In genomic region chr14:34303265-34303680, GRCm38 (mm10) we compare ENCODE assay signal across 18 mouse cellular contexts. TPM values are rescaled to one million over a fixed set of nuclear protein-coding genes. Genes with fewer than 3 reads are reported as not detected.
DNase-seq lines count a peak whose midpoint lies in the region; ATAC-seq and TF ChIP-seq lines count a peak whose summit lies in the region.
"Had no signal": no experiment of that assay in that cellular context is flagged by ENCODE, and none has a peak within 500 bp of the region (broad histone marks: within the 10 kb centered on the region; RNA-seq: fewer than 3 reads in every experiment).

No protein-coding gene starts in this region.

- no peaks in the 10 kb centered on the region for H3K9me3 ChIP-seq in heart, embryonic 11.5 days (replicated peaks; ENCODE audit: control insufficient read depth, low read length)
- no peaks in the 10 kb centered on the region for H3K9me3 ChIP-seq in lung, postnatal 0 days (ENCODE audit: low read length)
- no peaks in the 10 kb centered on the region for H3K9me3 ChIP-seq in midbrain, embryonic 11.5 days (ENCODE audit: control insufficient read depth, low read length)
- H3K9me3 ChIP-seq: heart, embryonic 13.5 days; hindbrain, embryonic 13.5 days; liver, embryonic 15.5 days had no signal

- peak overlapping the region; percentile 6; the same call in 1 of the 2 replicates for H3K27ac ChIP-seq in heart, adult 2 months
- H3K27ac ChIP-seq in heart, embryonic 11.5 days (ENCODE audit: low read depth, low read length): no peak overlapping the region
- H3K27ac ChIP-seq in lung, postnatal 0 days (ENCODE audit: low read length): 0 out of 2 replicates have a peak overlapping the region, but pooled peaks have one; percentile 14
- no peak overlapping the region for H3K27ac ChIP-seq in midbrain, embryonic 11.5 days (ENCODE audit: low read depth, low read length)
- H3K27ac ChIP-seq: heart, embryonic 13.5 days; hindbrain, embryonic 13.5 days; layer of hippocampus, adult 2 months; liver, embryonic 15.5 days had no signal

- peaks cover 4% of the 10 kb centered on the region for H3K4me1 ChIP-seq in heart, adult 2 months (ENCODE audit: control insufficient read depth, insufficient read depth, low read length)
- H3K4me1 ChIP-seq in heart, embryonic 11.5 days (ENCODE audit: control insufficient read depth, insufficient read depth, low read length): no peaks in the 10 kb centered on the region
- 0 out of 2 replicates have a peak, but pooled peaks cover 3% of the 10 kb centered on the region for H3K4me1 ChIP-seq in lung, postnatal 0 days (ENCODE audit: insufficient read depth, low read depth, low read length)
- peaks cover 8% of the 10 kb centered on the region for H3K4me1 ChIP-seq in lung, adult 2 months (ENCODE audit: control insufficient read depth, insufficient read depth, low read length)
- no peaks in the 10 kb centered on the region for H3K4me1 ChIP-seq in midbrain, embryonic 11.5 days (ENCODE audit: control insufficient read depth, insufficient read depth, low read length)
- H3K4me1 ChIP-seq: hindbrain, embryonic 13.5 days had no signal

- WGBS in heart, adult 2 months: 29% methylated on average over 5 of the region's 5 CpGs
- 31% methylated on average over 5 of the region's 5 CpGs for WGBS in heart, embryonic 11.5 days (ENCODE audit: insufficient replicate concordance)
- 37% methylated on average over 5 of the region's 5 CpGs for WGBS in lung, postnatal 0 days
- 23% methylated on average over 5 of the region's 5 CpGs for WGBS in lung, adult 2 months
- 46% methylated on average over 5 of the region's 5 CpGs for whole genome bisulfite sequencing in midbrain, embryonic 11.5 days

- intact Hi-C loops in heart, adult 2 months (cut with DNase I): no loop called here

- no peak for TF ChIP-seq EP300 in heart, adult 2 months (IDR thresholded peaks at IDR 0.05; ENCODE audit: insufficient read depth, low read depth, low read length)
- no peak for TF ChIP-seq EP300 in lung, postnatal 0 days (IDR thresholded peaks at IDR 0.05)

- H3K36me3 ChIP-seq in heart, adult 2 months (ENCODE audit: control insufficient read depth, insufficient read depth, low read length): no peaks in the 10 kb centered on the region
- no peaks in the 10 kb centered on the region for H3K36me3 ChIP-seq in heart, embryonic 11.5 days (ENCODE audit: control insufficient read depth, insufficient read depth, low read length)
- H3K36me3 ChIP-seq in lung, postnatal 0 days (ENCODE audit: insufficient read depth, low read length): no peaks in the 10 kb centered on the region
- H3K36me3 ChIP-seq in midbrain, embryonic 11.5 days (ENCODE audit: control insufficient read depth, insufficient read depth, low read length): no peaks in the 10 kb centered on the region
- H3K36me3 ChIP-seq: hindbrain, embryonic 13.5 days; liver, embryonic 15.5 days had no signal

- DNase-seq in heart, adult 2 months: peak in 1 of 2 experiments; percentile 23
- peak; percentile 14 for DNase-seq in lung, postnatal 0 days (ENCODE audit: low spot score)
- DNase-seq in lung, adult 2 months: no peak
- DNase-seq in kidney, postnatal 14 days: peak; percentile 57
- no peak for DNase-seq in midbrain, embryonic 11.5 days (ENCODE audit: low spot score, missing footprints)
- no peak for DNase-seq in thymus, postnatal 10 days (ENCODE audit: low spot score in 2 of 2)
- no peak for DNase-seq in frontal cortex, postnatal 10 days (ENCODE audit: low spot score in 2 of 2)
- DNase-seq: B cell, adult 2 months; cerebellum, adult 11-12 months; midbrain, embryonic 14.5 days; right cerebral cortex, postnatal 4 days had no signal

- TF ChIP-seq POLR2A in heart, adult 2 months (IDR thresholded peaks at IDR 0.05; ENCODE audit: insufficient read depth, low read depth, low read length): no peak
- no peak for TF ChIP-seq POLR2A in lung, adult 2 months (IDR thresholded peaks at IDR 0.05; ENCODE audit: borderline replicate concordance, extremely low read depth, low read depth, low read length)

- H3K4me2 ChIP-seq in heart, embryonic 11.5 days: no peak overlapping the region
- no peak overlapping the region for H3K4me2 ChIP-seq in lung, postnatal 0 days (replicated peaks; ENCODE audit: low read depth, low read length)
- no peak overlapping the region for H3K4me2 ChIP-seq in midbrain, embryonic 11.5 days
- H3K4me2 ChIP-seq: heart, embryonic 13.5 days; hindbrain, embryonic 13.5 days; liver, embryonic 15.5 days had no signal

- no peak for ATAC-seq in heart, embryonic 11.5 days (replicated peaks; ENCODE audit: insufficient number of reproducible peaks, low FRiP score, low TSS enrichment)
- ATAC-seq in lung, postnatal 0 days: 0 out of 2 replicates have a peak, but pooled peaks have one; percentile 23
- ATAC-seq in midbrain, embryonic 11.5 days (ENCODE audit: low FRiP score): no peak

- H3K9ac ChIP-seq in heart, adult 2 months (ENCODE audit: low read depth, low read length): no peak overlapping the region
- no peak overlapping the region for H3K9ac ChIP-seq in heart, embryonic 11.5 days (ENCODE audit: low read depth, low read length)
- H3K9ac ChIP-seq in lung, postnatal 0 days (replicated peaks; ENCODE audit: low read depth): no peak overlapping the region
- no peak overlapping the region for H3K9ac ChIP-seq in midbrain, embryonic 11.5 days (ENCODE audit: low read length)
- H3K9ac ChIP-seq: heart, embryonic 13.5 days; hindbrain, embryonic 13.5 days; liver, embryonic 15.5 days had no signal

- no peak for TF ChIP-seq CTCF in heart, adult 2 months (IDR thresholded peaks at IDR 0.05)
- TF ChIP-seq CTCF in lung, postnatal 0 days (IDR thresholded peaks at IDR 0.05): no peak
- no peak for TF ChIP-seq CTCF in lung, adult 2 months (IDR thresholded peaks at IDR 0.05; ENCODE audit: insufficient read depth, low read length)

- H3K4me3 ChIP-seq in heart, adult 2 months: no peak overlapping the region
- no peak overlapping the region for H3K4me3 ChIP-seq in heart, embryonic 11.5 days (ENCODE audit: low read depth, low read length)
- H3K4me3 ChIP-seq in lung, postnatal 0 days (ENCODE audit: low read depth, low read length): no peak overlapping the region
- H3K4me3 ChIP-seq in lung, adult 2 months (replicated peaks; ENCODE audit: extremely low read depth, low read depth, low read length): no peak overlapping the region
- H3K4me3 ChIP-seq in midbrain, embryonic 11.5 days (ENCODE audit: low read depth, low read length): no peak overlapping the region
- H3K4me3 ChIP-seq: heart, embryonic 13.5 days; hindbrain, embryonic 13.5 days; layer of hippocampus, adult 2 months; liver, embryonic 15.5 days had no signal

- no peaks in the 10 kb centered on the region for H3K27me3 ChIP-seq in heart, adult 2 months (ENCODE audit: control insufficient read depth, insufficient read depth, low read length)
- H3K27me3 ChIP-seq in heart, embryonic 11.5 days (ENCODE audit: control insufficient read depth, insufficient read depth, low read length): no peaks in the 10 kb centered on the region
- H3K27me3 ChIP-seq in lung, postnatal 0 days (replicated peaks; ENCODE audit: insufficient read depth, low read length): no peaks in the 10 kb centered on the region
- no peaks in the 10 kb centered on the region for H3K27me3 ChIP-seq in midbrain, embryonic 11.5 days (ENCODE audit: control insufficient read depth, insufficient read depth, low read length)
- H3K27me3 ChIP-seq: heart, embryonic 13.5 days; hindbrain, embryonic 13.5 days; liver, embryonic 15.5 days had no signal

- no peaks in the 10 kb centered on the region for H3K79me2 ChIP-seq in heart, adult 2 months (replicated peaks; ENCODE audit: control insufficient read depth, insufficient read depth, low read length)

RNA-seq across cellular contexts. Expression of gene Shld2, which starts 7.0 kb away (rescaled TPM):
- total RNA-seq in heart, adult 2 months (2021): 1 to 10 TPM; 7.8 to 9.9 TPM
- polyA plus RNA-seq in heart, adult 2 months (2012; rRNA removed): 2.4 and 3.5 TPM in 2 replicates
- polyA plus RNA-seq in heart, embryonic 11.5 days (2014; fragmentation: Nextera tagmentation; extraction: Ambion mirVana): 6.2 and 6.9 TPM in 2 replicates
- polyA plus RNA-seq in lung, postnatal 0 days (2015; fragmentation: Nextera tagmentation; extraction: Ambion mirVana): 7.5 and 9.7 TPM in 2 replicates
- 2.4 and 2.7 TPM in 2 replicates for polyA plus RNA-seq in lung, adult 2 months (2012; rRNA removed)
- 6.2 and 8.0 TPM in 2 replicates for polyA plus RNA-seq in midbrain, embryonic 11.5 days (2014; fragmentation: Nextera tagmentation; extraction: Ambion mirVana)

RNA-seq across cellular contexts. Expression of gene Glud1, which starts 7.3 kb away (rescaled TPM):
- total RNA-seq in heart, adult 2 months (2021): 100 to 1,000 TPM; 127 to 148 TPM
- 52.1 and 73.2 TPM in 2 replicates for polyA plus RNA-seq in heart, adult 2 months (2012; rRNA removed)
- 64.4 and 67.3 TPM in 2 replicates for polyA plus RNA-seq in heart, embryonic 11.5 days (2014; fragmentation: Nextera tagmentation; extraction: Ambion mirVana)
- 63.2 and 64.3 TPM in 2 replicates for polyA plus RNA-seq in lung, postnatal 0 days (2015; fragmentation: Nextera tagmentation; extraction: Ambion mirVana)
- polyA plus RNA-seq in lung, adult 2 months (2012; rRNA removed): 63.6 and 83.7 TPM in 2 replicates
- polyA plus RNA-seq in midbrain, embryonic 11.5 days (2014; fragmentation: Nextera tagmentation; extraction: Ambion mirVana): 97.8 and 101 TPM in 2 replicates

RNA-seq across cellular contexts. Expression of gene Fam25c, which starts 52.0 kb away (rescaled TPM):
- not detected for total RNA-seq in heart, adult 2 months (2021)
- polyA plus RNA-seq in heart, adult 2 months (2012; rRNA removed): not detected in 2 replicates
- not detected in 2 replicates for polyA plus RNA-seq in heart, embryonic 11.5 days (2014; fragmentation: Nextera tagmentation; extraction: Ambion mirVana)
- polyA plus RNA-seq in lung, postnatal 0 days (2015; fragmentation: Nextera tagmentation; extraction: Ambion mirVana): 0.45 TPM in 1 of 2 replicates, not detected in the other
- 68.4 TPM in 1 of 2 replicates, not detected in the other for polyA plus RNA-seq in lung, adult 2 months (2012; rRNA removed)
- polyA plus RNA-seq in midbrain, embryonic 11.5 days (2014; fragmentation: Nextera tagmentation; extraction: Ambion mirVana): not detected in 2 replicates
- total RNA-seq: layer of hippocampus, adult 2 months had no signal
- polyA plus RNA-seq: cortical plate, adult 2 months; forebrain, embryonic 11.5 days; heart, embryonic 13.5 days; hindbrain, embryonic 13.5 days; midbrain, embryonic 14.5 days had no signal

Comparison
In these comparisons a context has a peak if more than half of its experiments do, and no peak if none do; other contexts are left out.
1. DNase-seq: peak in lung, postnatal 0 days (single experiment) and kidney, postnatal 14 days (single experiment); none in lung, adult 2 months (single experiment), midbrain, embryonic 11.5 days (single experiment), thymus, postnatal 10 days (0 of 2) and frontal cortex, postnatal 10 days (0 of 2).
2. H3K27ac ChIP-seq: peak in heart, adult 2 months (single experiment) and lung, postnatal 0 days (single experiment); none in heart, embryonic 11.5 days (single experiment) and midbrain, embryonic 11.5 days (single experiment).